Mouse (Mus musculus) gastrocnemius, adult 8-10 months (tissue): ENCODE measurements around the gene Riok1. TPM values are rescaled to one million over a fixed set of nuclear protein-coding genes. Genes with fewer than 3 reads are reported as not detected.

Experiments
- DNase-seq, 2 experiments: peaks; one replicate each; pipeline ENCODE4 v3.0.0; 2022; ENCODE audit warnings: low spot score in 2 of 2
- total RNA-seq, 4 experiments: library from RNA; stranded (reverse); gene quantifications; 2 replicates each; pipeline ENCODE4 v1.2.4; 2022

The Riok1 gene
- 10 to 100 TPM in 1 of 4 experiments, 1 to 10 TPM in 3; 5.2 to 10.7 (median 7.3) TPM for total RNA-seq

DNA sequence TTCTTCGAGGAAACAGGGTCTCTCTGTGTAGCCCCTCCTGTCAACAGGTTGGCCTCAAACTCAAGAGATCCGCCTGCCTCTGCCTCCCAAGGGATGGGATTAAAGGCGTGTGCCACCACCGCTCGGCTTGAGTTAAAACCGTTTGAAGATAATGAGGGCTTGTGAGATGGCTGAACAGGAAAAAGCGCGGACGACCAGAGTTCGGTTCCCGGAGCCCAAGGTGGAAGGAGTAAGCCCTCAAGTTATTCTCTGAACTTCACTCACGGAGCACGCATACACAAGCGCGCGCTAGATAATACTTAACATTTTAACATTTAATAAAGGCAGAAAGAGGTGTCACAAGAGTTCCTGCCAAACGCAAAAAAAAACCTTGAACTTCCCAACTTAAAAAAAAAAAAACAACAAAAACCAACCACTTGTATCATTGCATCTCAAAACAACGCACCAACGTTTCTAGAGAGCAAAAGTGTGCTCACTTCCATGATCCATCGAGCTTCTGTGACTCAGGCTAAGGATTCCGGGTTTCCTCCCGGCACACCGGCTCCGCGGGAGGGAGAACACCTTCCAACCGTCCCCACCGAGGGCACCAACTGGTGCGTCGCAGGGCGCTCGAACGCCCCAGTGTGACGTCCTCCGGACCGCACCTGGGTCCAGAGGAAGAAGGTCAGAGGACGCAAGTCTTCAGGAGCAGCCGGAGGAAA is at the start of gene Riok1:
Gene Riok1, plus strand, starts transcription at position 653 of the 701 bp plus-strand sequence.
- DNase-seq: no peak

DNA sequence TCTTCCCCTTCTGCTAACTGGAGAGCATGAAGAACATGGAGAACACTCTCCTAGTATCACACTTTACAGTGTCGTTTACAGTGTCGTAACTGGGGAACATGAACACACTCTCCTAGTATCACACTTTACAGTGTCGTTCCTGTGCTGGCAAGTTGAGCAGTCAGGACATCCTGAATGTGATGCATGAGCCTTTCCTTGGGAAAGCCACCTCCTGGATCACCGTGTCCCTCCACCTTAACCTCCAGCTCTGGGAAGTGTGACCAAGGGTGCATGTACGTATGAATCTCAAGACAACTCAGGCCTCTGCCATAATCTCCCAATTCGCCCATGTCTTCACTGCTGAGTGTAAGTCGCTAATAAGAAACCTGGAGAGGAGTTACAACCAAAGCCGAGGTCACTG is 47.1 kb upstream of the Riok1 start:
- DNase-seq: no peak

DNA sequence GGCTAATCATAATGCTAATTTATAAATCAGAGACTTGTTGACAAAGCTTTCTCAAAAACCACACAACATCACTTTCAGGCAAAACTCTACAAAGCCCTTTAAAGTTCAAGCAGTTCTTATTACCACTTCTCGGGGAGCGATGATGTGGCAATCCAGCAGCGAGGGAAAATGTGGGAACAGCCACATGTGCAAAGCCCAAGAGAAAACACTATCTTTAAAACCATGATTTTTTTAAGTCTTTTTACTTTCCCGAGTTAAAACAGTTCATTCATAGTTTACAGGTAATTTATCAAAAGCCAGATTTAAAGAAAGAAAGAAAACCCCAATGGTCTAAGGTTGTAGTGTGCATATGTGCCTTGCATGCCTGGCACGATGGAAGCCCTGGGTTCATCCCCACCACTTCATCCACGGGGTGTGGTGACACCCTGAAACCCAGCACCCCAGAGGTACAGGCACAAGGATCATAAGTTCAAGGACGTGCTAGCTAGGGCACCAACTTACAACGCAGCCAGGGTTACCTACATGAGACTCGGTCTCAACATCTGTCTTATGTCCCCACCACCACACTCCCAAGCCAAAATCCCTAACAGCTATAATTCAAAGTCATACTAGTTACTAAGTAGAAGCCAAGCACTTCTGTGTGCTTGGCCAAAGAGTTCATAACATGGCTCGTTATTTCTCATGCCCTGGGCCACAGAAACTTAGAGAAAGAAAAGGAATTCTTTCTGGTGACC is 44.0 kb upstream of the Riok1 start:
- DNase-seq: no peak

DNA sequence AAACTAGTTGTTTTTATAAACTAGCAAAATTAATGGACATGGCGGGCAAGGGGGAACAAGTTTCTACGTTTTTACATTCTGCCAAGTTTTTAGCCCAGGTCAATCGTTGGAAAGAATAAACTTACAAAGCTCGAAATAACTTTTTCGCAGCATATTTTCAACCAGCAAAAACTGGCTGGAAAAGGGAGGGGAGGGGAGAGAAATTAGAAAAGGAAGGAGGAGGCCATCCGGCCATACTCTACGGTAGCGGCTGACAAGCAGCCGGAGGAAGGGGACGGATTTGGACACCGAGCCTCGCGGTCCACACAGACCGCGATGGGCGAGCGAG is 43.5 kb upstream of the Riok1 start:
- no peak for DNase-seq

DNA sequence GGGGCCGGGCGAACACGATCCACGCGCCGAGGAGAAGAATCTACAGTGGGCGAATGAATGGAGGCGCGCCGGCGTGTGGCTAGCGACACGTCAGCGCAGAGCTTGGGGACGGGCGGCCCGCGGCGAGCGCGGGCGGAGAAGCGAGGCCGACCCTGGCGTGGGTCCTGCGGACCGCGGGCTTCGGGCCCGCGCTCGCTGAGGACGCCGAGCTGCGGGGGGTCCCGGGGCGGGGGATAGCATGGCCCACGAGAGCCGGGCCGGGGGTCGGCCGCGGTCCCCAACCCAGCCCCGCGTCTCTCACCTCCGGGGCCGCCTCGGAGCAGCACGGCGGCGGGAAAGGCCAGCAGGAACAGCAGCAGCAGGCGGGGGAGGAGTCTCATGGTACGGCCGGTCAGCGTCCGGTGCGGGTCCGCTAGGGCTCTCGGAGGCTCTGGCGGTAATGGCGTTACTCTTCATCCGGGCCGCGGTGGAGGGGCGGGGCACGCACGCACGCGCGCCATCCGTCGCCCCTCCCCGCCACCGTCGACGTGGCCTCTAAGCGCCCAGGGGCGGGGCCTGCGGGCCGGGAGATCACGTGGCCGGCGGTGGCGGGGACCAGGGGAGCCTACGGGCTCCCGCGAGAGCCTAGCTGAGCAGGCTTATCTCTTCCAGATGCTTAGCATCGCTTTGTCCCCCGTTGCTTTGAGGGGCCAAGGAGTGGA is 42.9 kb upstream of the Riok1 start, which contains the start of gene Ssr1:
Gene Ssr1, minus strand, starts transcription at position 514 of the 701 bp plus-strand sequence.
- peak; percentile 94 to 96 for DNase-seq

DNA sequence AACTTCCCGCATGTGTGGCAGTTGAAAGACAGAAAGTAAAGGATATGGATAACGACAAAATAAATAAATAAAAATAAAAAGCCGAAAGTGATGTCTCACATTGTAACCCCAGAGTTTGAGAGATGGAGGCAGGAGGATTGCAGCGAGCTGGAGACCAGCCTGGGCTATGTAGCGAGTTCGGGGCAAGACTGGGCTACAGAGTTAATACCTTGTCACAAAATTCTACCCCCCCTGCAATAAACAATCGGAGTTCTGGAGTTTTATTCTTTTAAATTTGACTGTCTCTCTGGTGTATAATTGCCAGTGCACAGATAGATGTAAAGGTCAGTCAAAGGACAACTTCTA is 42.4 kb upstream of the Riok1 start:
- no peak for DNase-seq

DNA sequence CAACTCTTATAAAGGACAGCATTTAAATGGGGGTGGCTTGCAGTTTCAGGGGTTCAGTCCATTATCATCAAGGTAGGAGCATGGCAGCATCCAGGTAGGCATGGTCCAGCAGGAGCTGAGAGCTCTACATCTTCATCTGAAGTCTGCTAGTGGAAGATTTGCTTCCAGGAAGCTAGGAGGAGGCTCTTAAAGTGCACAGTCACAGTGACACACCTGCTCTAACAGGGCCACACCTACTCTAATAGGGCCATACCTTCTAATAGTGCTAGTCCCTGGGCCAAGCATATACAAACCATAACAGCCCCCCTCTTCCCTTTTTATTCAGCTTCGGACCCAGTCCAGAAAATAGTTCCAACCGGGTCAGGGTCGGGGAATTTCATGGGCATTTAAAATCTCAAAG is 37.1 kb upstream of the Riok1 start:
- no peak for DNase-seq

DNA sequence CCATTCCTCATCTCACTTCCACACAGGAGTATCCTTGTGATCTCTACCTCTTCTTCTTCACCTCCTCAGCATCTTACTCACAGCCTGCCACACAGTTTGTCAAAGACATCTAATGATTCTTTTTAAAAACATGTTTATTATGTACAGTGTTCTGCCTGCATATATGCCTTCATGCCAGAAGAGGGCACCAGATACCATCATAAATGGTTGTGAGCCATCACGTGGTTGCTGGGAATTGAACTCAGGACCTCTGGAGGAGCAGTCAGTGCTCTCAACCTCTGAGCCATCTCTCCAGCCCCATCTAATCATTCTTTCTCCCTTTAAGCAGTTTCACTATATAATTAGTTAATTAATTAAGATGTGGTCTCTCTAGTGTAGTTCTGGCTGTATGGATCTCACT is 34.3 kb upstream of the Riok1 start:
- DNase-seq: no peak

DNA sequence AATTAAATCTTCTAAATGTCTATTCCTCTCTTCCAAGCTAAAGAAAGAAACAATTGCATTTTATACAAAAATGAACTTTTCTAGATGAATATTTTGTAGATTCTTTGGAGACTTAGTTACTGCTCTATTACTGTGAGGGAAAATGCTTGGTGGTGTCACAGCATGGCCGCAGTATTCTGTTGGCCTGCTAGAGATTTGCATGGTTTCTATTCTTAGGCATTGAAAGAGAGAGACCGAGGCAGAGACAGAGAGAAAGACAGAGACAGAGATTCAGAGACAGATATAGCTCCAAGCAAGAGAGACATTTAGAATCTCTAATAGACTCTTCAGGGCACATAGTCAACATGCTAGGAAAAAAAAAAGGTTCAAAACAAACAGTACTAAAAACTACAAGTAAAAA is 28.8 kb upstream of the Riok1 start:
- DNase-seq: no peak

DNA sequence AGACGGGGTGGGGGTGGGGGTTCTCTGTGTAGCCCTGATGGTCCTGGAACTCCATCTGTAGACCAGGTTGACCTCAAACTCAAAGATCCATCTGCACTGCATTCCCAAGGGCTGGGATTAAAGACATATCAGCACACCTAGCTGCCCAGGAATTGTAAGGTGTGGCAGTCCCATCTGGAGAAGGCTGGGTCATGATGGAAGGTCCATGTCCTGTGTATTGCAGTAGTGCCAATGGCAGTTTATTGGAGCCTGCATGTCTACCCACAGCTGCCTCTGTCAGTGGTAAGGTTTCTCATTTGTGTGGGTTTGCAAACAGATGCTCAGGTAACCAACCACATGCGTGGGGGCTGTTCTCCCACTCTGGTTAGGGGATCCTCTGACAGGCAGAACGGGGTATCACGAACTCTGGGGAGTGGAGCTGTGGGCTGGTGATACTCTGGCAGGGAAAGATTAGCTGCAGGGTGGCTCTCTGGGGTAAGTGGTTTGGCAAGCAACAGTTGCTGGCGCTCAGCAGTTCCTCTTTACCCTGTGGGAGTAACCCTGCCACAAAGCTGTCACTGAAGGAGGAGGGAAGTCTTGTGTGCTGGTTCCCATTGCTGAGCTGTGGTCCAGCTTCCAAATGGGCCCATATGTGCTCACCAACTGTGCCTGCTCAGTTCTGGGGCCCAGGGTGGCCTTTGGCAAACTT is 26.9 kb upstream of the Riok1 start:
- DNase-seq: no peak

DNA sequence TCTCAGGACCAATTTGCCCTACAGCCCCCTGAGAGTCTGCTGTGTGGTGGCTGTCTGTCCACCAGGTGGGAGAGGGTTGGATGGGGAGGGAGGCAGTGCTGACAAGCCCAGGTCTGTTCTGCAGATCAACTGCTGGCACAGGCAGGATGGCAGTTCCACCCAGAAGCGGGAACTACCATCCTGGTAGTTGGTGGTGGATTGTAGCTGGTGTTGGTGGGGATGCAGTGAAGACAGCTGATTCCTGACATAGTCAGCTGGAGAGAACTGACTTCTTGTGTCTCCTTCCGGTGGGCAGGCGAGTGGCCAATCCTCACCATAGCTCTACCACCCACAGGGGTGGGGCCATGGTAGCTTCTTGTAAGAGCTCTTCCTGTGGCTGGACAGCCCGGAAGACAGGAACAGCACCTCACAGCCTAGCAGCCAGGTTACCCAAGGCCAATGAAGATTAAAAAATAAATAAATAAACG is 26.3 kb upstream of the Riok1 start:
- DNase-seq: no peak

DNA sequence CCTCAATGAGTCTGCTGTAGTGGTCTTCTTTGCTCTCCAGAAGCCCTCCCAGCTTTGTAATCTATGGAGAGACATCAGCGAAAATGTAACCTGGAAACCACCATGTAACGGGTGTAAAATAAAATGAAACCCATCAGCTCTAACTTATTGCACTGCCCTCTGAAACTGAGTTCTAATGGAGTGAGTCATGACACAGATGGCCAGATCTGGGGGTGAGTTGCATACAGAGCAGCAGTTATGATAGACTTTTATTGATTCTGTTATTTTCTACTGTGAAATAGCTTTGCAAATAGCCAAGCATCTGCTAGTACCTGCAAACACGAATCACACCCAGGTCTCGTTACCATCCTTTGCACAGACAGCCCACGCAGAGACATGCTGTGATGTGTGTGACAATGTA is 24.4 kb upstream of the Riok1 start:
- no peak for DNase-seq

DNA sequence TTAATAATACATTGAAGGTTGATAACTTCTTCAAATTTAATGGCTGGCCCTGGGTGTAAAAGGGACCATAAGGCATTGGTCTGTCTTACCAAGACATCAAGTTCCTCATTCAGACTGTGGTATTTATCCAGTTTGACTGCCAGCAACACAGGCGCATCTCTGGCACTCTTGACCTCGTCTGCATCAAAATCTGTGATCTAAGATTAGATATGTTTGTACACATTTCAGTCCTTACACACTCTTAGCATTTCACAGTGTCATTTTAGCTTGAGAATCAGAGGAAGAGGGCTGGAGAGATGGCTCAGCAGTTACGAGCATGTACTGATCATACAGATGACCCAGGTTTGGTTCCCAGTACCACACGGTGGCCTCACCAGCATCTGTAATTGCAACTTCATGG is 21.2 kb upstream of the Riok1 start:
- no peak for DNase-seq

DNA sequence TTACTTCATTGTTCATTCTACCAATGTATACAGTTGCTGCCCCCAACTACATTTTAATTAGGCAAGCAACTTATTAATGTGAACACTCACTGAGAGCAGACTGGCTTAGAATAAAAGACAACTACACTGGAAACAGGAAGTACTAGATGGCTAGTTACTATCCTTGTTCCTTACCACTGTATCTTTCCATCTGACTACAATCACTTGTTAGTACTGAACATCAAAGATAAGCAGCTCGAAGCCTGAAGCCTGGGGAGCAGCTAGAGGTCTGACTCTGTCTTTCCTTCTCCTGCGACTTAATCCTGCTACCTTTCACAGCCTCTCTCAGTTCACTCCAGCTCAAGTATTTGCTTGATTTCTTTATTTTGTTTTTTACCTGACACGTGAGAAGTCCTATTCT is 18.0 kb upstream of the Riok1 start:
- DNase-seq: no peak

DNA sequence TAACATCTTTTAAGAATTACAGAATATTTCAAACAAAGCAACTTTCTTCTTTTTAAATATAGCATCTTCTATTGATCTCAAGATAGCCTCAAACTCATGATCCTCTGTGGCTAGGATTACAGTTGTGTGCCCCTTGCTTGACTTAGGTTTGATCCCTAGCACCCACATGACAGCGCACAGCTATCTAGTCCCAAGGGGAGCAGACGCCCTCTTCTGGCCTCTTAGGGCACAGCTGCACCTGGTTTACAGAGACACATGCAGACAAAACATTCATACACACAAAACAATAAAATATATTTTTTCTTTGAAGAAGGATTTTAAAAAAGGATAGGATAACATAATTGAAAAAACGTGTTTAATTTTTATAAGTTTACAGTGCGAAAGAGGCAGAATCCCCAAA is 10.9 kb upstream of the Riok1 start:
- DNase-seq: no peak

DNA sequence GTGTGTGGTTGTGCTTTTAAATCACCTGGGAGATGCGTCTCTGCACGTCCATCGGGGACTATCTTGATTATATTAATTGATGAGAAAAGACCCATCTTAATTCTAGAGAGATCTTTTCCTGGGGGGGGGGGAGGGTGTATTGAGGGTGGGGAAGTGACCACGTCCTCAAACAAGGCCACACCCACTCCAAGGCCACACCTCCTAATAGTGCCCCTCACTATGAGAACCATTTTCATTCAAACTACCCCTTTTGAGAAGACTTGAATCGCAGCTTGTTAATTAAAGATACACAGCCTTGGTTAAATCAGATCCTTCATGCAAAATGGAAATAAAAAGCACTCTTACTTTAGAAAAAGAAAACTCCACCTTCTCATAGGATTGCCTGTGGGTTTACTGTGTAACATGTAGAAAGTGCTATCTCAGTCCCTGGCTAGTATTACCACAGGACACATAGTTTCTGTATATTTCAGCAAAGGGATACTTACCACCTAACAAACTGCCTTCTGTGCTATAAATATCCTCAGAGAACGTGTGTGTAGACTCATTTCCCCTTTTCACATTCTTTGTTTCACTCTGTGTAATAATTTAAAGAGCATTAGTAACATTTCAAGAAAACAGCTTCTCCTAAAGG is 9.1 kb upstream of the Riok1 start:
- no peak for DNase-seq

DNA sequence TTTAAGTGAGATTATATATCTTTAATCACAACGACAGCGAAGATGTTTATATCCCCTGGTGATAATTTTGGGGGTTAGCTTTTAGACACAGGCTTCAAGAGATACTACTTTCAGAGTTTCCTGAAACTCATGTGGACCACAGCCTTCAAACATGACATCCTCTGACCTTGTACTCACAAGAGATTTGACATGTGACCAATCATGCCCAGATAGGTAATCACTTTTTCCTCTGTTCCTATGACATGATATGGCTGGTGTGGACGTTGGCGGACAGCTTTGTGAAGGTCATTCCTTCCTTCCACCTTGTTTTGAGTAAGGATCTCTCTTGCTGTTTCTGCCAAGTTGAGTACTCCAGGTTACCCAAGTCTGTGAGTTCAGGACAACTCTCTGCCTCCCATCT is 8.4 kb upstream of the Riok1 start:
- no peak for DNase-seq

DNA sequence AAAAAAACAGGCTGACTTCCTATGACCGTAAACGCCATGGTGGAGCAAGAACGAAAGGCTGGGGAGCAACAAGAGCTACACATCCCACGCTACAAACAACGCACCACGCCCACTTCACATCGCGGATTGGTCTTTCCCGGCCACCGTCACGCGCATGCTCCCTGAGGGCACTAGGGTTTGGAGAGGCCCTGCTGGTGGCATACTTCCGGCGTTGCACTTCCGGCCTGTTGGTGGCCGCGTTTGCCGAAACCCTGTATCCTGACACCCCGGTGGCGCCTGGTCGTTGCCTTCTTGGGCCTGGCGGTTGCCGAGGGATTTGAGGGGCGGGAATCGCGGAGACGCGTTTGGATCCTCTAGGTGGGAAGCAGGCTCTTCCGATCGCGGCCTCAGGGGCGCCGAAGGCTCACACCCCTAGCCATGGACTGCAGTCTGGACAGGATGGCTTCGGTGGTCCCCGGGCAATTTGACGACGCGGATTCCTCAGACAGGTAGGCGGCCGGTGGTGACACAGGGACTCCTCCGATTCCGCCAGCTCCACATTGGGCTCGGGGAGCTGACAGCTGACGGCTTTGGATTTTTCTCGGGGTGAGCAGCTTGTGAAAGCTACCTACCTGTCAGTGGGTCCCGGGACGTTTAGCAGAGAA is 371 bp downstream of the Riok1 start, which contains the start of gene Cage1:
Gene Cage1, minus strand, starts transcription at position 26 of the 644 bp plus-strand sequence.
- peak; percentile 89 to 92 for DNase-seq

DNA sequence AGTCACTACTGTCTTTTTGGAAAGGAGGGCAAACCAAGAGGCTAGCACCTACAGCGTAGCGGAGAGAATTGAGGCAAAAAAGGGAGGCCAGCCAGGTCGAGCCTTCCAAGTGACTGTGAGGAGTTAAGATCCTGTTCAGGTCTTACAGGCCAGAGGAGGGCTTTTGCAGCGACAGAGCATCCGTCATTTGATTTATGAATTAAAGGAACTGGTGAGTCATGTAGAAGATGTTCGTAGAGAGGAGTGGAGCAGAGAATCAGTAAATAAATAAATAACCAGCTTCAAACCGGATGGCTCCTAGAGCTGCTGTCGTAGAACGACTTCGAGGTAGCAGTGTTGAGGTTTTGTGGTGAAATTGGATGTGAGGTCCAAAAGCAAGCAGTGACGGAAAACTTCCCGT is 1.0 kb downstream of the Riok1 start:
- DNase-seq: no peak

DNA sequence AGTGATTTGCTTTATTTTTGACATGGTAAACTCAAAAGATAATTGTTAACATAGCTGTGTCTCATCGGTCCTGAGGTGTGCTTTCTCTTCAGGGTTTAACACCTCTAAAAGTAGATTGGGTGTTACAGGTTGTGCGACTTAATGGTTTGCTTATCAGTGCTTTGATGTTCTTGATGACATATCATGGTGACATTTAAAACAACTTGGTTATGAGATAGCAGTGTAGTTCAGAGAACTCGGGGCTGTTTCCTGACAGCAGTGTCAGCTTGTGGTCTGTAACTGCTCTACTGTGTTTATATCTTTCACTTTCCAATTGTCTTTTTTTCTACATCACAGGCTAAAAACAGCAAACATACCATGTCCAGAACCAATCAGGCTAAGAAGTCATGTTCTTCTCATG is 13.1 kb downstream of the Riok1 start:
- no peak for DNase-seq

DNA sequence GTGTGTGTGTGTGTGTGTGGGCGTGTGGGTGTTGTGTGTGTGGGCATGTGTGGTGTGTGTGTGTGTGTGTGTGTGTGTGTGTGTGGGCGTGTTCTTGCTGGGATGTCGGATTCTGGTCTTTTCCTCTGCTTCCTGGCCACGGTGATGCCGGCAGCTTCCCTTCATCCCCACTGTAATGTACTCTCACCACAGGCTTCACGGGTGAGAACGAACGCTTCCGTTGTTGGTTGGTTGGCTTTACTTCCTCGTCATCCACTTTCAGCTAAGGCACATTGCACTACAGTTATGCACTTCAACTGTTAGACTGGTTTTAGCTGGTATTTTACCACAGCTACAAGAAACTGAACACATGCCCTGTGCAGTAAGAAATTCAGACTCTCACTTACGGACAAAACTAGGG is 25.9 kb downstream of the Riok1 start:
- no peak for DNase-seq
